Mouse (Mus musculus) mesoderm, embryonic 11.5 days (tissue): ENCODE data around the gene Nhp2.
"Not testable (repeated sequence)": the region's sequence is repeated elsewhere in the genome, so short reads cannot be mapped to it uniquely, and the experiment has no call there.

ENCODE experiments used
- DNase-seq: peaks from one replicate; pipeline ENCODE4 v3.0.0-alpha.2; 2012; ENCODE audit warnings: low read depth, low spot score

The Nhp2 gene

DNA sequence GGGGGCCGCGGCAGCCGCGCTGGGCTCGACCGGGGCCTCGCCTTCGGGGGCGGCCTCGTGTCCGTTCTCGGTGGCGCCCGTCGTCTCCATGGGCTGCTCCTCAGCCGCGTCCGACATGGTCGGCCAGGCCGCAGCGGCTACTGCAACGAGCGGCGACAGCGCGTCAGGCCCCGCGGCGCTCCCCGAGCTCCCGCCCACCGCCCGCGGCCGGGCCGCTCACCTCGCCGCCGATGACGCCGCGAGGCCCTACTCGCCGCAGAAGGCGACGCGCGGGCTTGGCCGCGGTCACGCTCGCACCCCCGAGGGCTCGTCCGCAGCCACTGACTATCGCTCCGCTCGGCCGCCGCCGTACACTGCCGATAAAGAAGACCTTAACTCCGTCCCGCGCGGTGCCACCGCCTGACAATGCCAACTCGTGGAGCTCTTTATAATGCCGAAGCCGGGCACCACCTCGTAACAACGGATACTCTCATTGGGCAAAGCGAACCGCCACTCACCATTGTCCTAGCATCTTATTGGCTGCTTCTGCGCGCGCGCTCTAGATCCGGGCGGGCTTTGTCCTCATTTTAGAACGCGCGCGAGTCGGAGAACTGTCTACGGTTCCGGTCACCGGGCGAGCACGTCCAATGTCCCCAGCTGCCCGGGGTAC, 13.0 kb upstream of the Nhp2 start, which contains the start of gene Hnrnpab:
Gene Hnrnpab, minus strand, starts transcription at position 401 of the 649 bp plus-strand sequence.
- DNase-seq: peak; percentile 97

DNA sequence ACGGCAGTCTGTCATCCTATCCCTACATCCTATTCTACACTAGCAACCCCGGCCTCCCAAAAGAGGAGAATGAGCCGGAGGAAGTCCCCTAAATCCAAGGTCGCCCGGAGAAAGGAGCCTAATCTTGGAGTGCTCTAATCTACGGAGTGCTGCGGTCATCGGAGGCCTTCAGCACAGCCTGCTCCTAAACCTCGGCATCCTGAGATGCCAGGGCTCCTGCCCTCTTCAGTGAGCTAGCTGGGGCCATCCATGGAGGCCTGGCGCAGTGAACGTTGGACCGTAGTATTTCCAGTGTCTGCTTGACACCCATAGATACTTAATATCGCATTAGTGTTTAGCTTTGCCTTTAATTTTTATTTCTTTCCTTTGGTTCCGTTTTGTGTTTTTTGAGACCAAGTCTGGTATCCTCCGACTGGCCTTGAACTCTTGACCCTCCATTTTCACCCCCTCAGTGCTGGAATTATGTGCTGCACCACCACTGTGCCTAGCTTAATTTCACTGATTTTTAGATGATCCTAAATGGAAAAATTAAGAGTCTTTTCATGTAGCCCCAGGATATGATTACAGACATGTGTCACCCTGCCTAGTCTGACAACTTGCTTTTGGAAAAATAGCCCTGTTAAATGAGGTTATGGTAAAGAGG, 12.3 kb upstream of the Nhp2 start:
- DNase-seq: no peak

DNA sequence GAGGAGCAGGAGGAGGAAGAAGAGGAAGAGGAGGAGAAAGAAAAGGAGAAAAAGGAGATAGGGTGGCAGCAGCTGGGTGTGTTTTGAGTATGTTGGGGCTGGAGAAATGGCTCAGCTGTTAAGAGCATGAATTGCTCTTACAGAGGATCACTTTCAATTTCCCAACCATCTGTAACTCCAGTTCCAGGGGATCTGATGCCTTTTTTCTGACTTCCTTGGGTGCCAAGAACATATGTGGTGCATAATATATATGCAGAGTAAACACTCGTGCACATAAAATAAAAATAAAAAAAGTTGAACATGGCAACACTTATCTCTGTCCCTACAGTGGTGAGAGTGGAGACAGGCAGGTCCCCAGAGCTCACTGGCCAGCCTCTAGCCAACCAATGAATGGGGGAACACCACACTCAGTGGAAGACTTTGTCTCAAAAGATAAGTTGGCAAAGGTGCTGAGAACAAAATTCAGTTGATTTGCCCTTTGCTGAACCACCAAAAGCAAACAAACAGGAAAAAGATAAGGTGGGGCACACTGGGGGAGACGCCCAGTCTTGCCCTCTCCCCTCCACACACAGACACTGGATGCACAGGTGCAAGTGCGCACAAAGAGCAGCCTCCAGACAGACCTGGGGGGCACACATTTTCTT, 10.1 kb upstream of the Nhp2 start:
- no peak for DNase-seq

DNA sequence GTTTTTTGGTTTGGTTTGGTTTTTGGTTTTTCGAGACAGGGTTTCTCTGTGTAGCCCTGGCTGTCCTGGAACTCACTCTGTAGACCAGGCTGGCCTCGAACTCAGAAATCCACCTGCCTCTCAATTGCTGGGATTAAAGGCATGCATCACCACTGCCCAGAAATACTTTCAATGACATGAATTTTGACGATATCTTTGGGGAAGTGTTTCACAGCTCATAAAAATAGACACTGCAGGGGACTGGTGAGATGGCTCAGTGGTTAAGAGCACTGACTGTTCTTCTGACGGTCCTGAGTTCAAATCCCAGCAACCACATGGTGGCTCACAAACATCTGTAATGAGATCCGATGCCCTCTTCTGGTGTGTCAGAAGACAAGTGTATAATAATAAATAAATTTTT, 9.6 kb upstream of the Nhp2 start:
- not testable (repeated sequence) for DNase-seq

DNA sequence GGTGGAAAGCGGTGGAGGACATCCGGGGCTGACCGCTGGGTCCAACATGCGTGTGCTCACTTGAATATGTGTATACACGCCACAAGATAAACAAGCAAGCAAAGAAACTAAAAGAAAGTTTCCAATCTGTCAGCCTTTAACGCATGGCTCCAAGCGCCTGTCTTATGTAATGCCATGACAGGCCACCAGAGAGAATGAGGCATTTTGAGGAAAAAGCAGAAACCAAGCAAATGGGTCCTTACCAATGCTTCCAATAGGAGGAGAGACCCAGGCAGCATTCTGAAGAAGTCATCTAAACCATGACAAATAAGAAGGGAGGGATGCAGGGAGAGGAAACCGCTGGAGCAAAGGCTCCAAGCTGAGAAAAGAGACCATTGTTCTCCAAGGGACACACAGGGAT, 5.3 kb upstream of the Nhp2 start:
- DNase-seq: no peak

DNA sequence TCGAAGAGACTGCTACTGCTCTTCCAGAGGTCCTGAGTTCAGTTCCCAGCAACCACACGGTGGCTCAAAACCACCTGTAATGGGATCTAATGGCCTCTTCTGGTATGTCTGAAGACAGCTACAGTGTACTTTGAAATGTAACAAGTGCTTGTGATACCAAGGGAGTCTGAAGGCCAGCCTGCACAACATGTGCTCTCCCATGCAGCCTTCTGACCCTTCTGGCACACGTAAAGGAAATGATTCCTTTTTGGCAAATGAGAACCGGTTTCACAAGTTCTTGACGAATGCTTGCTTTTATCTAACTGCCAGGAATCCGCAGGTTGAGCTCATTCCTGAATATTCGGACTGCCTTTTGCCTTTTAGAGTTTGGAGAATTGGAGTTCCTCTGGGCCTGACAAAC, 4.4 kb upstream of the Nhp2 start:
- no peak for DNase-seq

DNA sequence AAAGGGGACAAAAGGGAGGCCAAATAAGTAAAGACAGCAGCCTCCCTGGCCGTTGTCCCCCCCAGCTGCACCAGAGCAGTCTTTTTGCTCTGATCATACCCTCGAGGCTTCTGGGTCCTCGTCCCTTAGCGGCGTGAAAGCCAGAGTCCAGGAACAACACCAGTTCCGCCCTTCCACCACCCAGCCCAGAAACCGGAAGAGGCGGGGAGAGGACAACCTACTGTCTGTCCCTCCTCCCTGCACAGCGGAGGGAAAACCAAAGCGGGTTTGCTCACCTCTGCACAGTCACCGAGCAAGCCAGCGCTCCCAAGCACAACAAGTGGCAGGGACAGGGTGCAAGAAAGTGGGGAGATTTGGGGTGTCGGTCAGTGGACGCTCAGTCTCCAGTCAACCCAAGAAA, 3.9 kb upstream of the Nhp2 start:
- peak; percentile 67 for DNase-seq

DNA sequence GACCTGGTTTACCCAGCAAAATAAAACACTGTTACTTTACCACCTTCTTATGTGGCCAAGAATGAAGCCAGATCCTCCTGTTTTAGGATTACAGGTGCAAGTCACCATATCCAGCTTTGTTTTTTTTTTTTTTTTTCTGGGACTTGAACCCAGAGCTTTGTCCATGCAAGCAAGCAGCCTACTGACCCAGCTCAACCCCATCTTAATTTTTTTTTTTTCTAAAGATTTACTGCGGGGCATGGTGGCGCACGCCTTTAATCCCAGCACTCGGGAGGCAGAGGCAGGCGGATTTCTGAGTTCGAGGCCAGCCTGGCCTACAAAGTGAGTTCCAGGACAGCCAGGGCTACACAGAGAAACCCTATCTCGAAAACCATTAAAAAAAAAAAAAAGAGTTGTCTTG, 3.4 kb upstream of the Nhp2 start:
- not testable (repeated sequence) for DNase-seq

DNA sequence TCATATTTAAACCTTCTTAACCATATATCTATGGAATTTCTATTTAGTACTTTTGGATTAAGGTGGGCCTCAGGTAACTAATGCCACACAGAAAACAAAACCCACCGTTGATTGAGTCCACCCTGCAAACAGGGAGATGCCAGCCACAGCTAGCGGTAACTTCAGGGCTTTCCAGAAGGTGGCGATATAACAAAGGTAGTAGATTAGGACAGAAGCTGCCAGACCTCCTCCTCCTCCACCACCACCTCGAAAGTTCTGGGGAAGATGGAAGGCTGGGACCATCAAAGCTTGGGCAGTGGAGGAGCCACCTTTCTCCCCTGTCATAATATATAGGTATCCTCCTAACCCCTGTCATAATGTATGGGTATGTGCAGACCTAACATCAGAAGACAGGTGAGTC, 1.8 kb upstream of the Nhp2 start:
- peak; percentile 72 for DNase-seq

DNA sequence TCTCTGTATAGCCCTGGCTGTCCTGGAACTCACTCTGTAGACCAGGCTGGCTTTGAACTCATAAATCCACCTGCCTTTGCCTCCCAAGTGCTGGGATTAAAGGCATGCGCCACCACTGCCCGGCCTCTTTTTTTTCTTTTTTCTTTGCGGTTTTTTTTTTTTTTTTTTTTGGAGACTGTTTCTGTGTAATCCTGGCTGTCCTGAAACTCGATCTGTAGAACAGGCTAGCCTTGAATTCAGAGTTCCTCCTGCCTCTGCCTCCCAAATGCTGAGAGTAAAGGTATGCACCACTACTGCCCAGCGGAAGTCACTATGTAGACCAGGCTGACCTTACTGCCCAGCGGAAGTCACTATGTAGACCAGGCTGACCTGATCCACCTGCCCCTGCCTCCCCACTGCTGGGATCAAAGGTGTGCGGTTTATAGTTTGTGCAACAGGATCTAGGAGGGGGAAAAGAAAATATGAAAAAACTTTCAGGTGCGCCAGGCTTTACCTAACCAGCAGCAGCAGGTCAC, 584 bp upstream of the Nhp2 start:
- no peak for DNase-seq

DNA sequence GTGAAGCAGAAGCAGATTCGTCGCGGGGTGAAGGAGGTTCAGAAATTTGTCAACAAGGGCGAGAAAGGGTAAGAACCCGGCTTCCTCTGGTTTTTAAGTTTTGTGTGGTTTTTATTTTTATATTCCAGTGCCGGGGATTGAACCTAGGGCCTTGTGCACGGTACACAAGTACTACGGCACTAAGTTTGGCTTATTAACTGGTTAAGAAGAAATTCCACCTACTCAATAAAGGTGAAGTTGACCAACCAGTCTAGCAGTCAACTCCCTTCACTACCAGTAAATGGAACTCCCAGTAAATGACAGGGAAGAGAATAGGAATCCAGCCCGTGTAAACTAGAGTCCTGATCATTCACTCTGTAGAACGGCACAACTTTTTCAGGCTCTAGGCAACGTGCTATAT, 549 bp downstream of the Nhp2 start:
- no peak for DNase-seq

DNA sequence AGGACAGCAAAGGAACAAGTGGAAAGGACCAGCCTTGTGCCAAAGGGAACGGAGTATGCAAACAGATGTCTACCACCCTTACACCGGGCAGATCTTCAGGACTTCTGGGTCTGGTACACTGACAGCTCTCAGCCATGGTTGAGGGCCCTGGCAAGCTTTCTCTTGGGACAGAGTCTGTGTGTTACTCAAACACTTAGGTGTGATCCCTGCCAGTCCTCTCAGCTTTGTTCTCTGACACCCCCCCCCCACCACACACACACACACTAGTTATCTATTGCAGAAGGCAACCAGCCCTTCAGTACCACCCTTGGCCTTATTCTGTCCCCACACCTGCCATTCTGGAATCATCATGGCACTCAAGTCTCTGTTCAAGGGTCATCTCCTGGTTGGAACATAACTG, 2.2 kb downstream of the Nhp2 start:
- no peak for DNase-seq

DNA sequence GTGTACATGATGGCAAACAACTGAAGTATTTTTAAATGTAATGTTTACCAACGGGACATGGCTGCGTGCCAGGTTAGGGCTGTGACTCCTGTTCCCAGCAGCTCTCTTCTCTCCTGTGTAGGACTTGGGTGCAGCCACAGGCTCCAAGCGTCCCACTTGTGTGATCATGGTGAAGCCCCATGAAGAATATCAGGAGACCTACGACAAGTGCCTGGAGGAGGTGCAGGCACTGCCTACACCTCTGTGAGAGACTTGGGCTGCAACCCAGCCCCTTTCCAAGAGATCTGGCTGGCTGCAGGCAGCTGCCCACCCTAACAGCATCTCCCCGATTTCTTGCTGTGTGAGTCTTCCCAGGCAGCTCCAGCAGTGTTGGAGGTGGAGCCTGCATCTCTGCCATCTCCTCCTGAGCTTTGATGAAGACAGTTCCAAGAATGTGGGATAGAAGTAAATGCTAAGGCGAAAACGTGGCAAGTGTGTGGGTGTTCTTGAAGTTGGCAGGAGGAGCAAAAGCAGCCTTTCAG, 3.5 kb downstream of the Nhp2 start:
- DNase-seq: no peak

DNA sequence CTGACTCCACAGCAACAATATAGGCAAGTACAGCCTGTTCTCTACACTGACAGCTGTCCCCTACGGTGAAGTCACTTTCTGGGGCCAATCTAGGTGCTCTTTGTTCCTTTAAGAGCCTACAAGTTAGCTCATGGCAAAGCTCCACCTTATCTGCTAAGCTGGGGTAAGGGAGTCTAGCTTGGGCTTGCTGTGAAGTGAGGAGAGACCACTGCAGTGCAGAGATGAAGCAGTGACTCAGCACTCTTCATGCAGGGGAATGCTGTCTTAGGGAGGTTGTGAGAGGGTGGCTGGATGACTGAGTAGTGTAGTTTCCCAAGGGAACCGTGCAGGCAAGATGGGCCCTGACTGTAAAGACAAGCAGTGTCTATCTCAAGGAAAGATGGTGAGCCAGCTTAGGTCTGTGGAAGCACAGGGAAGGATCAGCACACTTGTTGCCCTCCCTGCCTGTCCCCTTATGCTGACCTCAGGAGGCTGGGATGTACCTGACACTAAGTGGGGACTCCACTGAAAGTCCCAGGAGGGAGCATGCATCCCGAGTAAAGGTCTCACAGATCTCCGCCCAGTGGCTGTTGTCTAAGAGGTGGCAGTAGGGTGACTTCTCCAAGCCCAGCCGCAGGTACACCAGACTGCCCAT, 5.8 kb downstream of the Nhp2 start:
- no peak for DNase-seq

DNA sequence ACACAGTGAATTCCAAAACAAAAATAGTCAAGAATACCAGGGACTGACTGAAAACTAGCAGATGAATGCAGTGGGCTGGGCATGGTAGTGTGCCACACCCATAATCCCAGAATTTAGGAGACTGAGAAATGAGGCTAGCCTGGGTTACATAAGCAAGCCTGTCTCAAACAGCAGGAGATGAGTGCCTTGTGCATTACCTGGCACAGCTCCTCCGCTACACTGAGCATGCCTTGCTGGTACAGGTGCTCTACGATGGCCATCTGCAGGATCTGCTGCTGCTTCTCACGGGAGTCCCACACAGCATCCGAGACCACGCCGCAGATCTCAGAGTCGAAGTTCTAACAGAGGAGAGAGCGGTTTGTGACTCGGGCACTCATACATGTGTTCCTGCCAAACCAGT, 7.9 kb downstream of the Nhp2 start:
- DNase-seq: no peak

DNA sequence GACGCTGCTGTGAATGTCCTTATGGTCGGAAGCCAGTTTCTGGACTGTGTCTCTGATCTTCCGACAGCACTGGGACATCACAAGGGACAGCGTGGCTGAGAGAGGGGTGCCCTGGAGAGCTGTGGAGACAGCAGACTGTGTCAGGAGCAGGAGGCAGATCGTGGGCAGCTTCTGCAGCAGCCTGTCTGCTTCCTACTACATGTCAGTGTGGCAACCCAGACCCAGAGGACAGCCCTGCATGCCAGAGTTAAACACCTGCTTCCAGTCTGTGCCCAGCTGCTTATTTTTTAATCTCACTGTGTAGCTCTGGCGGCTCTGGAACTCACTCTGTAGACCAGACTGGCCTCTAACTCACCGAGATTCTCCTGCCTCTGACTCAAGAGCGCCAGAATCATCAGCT, 8.4 kb downstream of the Nhp2 start:
- no peak for DNase-seq

DNA sequence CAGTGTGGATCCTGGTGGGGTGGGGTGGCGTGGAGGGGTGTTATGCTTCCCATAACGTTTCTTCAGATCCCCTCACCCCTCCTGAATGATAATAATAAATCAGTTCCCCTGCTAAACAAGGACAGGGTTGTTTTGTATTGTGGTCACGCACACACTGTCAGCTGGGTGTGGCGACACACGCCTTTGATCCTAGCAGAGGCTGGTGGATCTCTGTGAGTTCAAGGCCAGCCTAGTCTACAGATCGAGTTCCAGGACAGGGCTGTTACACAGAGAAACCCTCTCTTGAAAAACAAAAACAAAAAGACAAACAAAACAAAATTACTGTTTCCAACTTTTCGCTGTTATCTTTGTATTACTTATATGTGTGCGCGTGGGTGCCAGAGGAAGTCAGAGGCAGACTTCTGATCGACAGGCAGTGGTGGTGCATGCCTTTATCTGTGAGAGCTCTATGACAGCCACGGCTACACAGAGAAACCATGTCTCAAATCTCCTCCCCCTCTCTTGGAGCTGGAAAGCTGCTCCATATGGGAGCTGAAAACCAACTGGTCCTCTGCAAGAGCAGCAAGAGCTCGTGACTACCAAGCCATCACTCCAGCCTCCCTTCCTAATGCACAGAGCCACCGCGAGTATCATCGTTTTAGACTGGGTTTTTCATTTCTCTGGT, 10.2 kb downstream of the Nhp2 start:
- DNase-seq: no peak

DNA sequence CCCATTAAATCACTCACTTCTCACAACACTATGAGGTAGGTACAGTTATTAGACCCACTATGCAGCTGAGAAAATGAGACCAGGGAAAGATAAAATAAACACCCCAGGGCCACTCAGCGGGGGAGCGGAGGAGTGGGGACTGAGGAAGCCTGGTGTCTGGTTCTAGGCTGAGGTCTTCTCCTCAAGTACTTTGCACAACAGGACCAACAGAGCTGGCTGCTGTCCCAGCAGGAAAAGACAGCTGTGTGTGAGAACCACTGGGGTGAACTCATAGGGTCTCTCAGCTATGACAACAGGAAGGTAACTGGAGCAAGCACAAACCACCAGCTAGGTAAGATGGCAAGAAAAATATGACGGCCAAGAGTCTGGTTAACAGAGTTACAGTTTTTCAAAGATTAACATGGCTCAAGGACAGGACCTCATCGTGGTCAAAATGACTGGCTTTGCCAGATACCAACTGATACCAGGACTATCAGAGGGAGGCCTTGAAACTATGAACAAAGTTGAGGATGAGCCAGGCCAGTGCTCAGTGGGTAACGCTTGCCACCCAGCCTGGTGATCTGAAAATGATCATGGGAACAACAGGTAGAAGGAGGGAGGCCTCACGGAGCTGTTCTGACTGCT, 12.7 kb downstream of the Nhp2 start:
- DNase-seq: no peak

DNA sequence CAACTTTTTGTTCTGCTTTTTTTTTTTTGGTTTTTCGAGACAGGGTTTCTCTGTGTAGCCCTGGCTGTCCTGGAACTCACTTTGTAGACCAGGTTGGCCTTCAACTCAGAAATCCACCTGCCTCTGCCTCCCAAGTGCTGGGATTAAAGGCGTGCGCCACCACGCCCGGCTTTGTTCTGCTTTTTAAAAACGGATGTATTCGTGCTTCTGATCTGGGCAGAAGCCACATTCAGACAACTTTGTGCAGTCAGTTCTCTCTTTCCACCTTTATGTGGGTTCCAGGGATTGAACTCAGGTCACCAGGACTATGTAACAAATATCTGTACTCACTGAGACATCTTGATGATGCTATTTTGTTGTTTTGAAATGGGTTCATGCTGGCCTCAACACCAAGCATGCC, 13.7 kb downstream of the Nhp2 start:
- DNase-seq: not testable (repeated sequence)

DNA sequence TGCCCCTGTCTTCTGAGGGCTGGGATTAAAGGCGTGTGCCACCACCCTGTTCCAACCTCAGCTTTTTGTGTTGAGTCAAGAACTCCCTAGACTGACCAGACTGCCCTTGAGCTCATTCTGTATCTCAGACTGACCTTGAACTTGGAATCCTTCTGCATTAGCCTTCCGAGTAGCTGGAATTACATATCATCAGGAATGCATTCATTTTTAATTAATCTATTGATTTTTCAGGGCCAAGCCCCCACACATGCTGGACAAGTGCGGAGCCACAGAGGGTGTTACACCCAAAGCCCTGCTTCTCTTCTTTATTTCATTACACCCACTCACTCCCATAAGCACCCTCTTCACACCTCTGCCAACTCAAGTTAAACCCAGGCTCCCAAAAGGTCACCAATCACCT, 14.2 kb downstream of the Nhp2 start:
- no peak for DNase-seq

DNA sequence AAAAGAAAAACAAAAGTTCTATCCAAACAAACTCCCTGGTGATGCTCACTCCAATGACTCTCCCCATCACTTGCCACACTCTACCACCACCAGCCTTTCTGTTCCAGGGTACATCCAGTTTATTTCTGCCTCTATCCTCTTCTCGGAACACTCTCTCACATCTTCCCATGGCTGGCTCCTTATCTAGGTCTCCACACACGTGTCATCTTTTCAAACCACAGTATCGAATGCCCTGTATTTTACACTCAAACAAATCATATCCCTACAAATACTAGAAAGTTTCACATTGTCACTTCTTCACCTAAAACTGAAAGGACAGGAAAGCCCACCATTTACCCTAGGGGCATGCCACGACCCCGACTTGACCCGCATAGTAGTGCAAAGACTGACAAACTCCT, 15.6 kb downstream of the Nhp2 start:
- DNase-seq: no peak
